25 mouse cellular contexts compared by ENCODE assay signal in the genomic region with DNA sequence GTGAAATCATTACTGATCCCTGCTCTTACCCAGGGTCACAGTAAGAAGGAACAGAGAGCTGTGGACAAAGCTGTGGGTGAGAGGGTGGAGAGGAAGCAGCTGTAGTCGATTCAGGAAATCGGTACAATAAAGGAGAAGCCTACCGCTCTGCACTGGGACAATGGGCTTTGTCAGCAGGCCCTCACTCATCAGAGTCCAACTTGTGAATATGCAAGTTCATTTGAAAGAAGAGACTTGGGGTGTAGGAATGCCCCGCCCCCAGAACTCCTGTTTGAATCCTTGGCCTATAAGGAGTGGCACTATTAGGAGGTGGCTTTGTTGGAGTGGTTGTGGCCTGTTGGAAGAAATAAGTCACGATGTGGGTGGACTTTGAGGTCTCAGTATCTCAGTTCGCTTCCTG.
DNase-seq lines count a peak whose midpoint lies in the region; TF ChIP-seq lines count a peak whose summit lies in the region.
"Had no signal": no experiment of that assay in that cellular context is flagged by ENCODE, and none has a peak within 500 bp of the region (broad histone marks: within the 10 kb centered on the region; RNA-seq: fewer than 3 reads in every experiment).

No protein-coding gene starts in this region.

- H3K27me3 ChIP-seq in E14TG2a.4 (ENCODE audit: insufficient read depth, low read length) (no peaks in the 10 kb centered on the region), ES-Bruce4 (ENCODE audit: control insufficient read depth, insufficient read depth, low read length, poor library complexity, severe bottlenecking) (no peaks in the 10 kb centered on the region)
- H3K27me3 ChIP-seq: forebrain, embryonic 13.5 days; hindbrain, embryonic 15.5 days had no signal

- peak; percentile 98 for DNase-seq in R1 (ENCODE audit: low read depth, low spot score)
- DNase-seq in frontal cortex, adult 2 months (ENCODE audit: extremely low spot score in 1 of 2, low spot score in 1 of 2) = no peak
- no peak for DNase-seq in right cerebral cortex, postnatal 25 days
- no peak for DNase-seq in left cerebral cortex, postnatal 4 days
- DNase-seq: adrenal gland, adult 8-10 months; adrenal gland, postnatal 25 days; cerebellum, adult 11-12 months; cerebellum, adult 8-10 months; cerebellum, postnatal 10 days; cerebellum, postnatal 36 days; embryo, embryonic 11 days; forebrain, postnatal 0 days; gastrocnemius, postnatal 25 days; heart, adult 18-20 months; heart, postnatal 10 days; heart, postnatal 36 days had no signal

- peaks cover 5% of the 10 kb centered on the region; the same call in 1 of the 2 replicates for H3K9me3 ChIP-seq in E14TG2a.4 (ENCODE audit: low read length)
- no peaks in the 10 kb centered on the region for H3K9me3 ChIP-seq in ES-Bruce4 (replicated peaks; ENCODE audit: control insufficient read depth, insufficient read depth, low read length, poor library complexity, severe bottlenecking)
- H3K9me3 ChIP-seq: embryonic facial prominence, embryonic 10.5 days; embryonic facial prominence, embryonic 13.5 days; forebrain, embryonic 13.5 days; heart, embryonic 12.5 days; heart, embryonic 15.5 days; hindbrain, embryonic 15.5 days had no signal

- no peak for TF ChIP-seq POLR2A in ES-Bruce4 (IDR thresholded peaks at IDR 0.05; ENCODE audit: insufficient read depth, low read length)

- H3K4me1 ChIP-seq in E14TG2a.4 (replicated peaks; ENCODE audit: low read depth, low read length) = peaks cover 31% of the 10 kb centered on the region
- H3K4me1 ChIP-seq in ES-Bruce4 (ENCODE audit: control insufficient read depth, insufficient read depth, low read length) = peaks cover 2% of the 10 kb centered on the region
- H3K4me1 ChIP-seq: forebrain, embryonic 13.5 days; heart, embryonic 15.5 days; hindbrain, embryonic 15.5 days had no signal

- H3K36me3 ChIP-seq in E14TG2a.4 (ENCODE audit: insufficient read depth, low read length) (no peaks in the 10 kb centered on the region), ES-Bruce4 (ENCODE audit: control insufficient read depth, insufficient read depth, low read length, poor library complexity, severe bottlenecking) (no peaks in the 10 kb centered on the region)
- H3K36me3 ChIP-seq: embryonic facial prominence, embryonic 10.5 days; embryonic facial prominence, embryonic 13.5 days; heart, embryonic 12.5 days; heart, embryonic 15.5 days; hindbrain, embryonic 15.5 days had no signal

- TF ChIP-seq CTCF in E14TG2a.4 (conservative IDR thresholded peaks at IDR 0.05; ENCODE audit: low read length) (no peak), ES-Bruce4 (IDR thresholded peaks at IDR 0.05; ENCODE audit: low read depth, low read length) (no peak)

- peak overlapping the region; percentile 13; the same call in 1 of the 2 replicates for H3K4me3 ChIP-seq in E14TG2a.4 (replicated peaks; ENCODE audit: low read length)
- H3K4me3 ChIP-seq in ES-Bruce4 (ENCODE audit: low read depth, low read length) = no peak overlapping the region
- H3K4me3 ChIP-seq: embryonic facial prominence, embryonic 10.5 days; embryonic facial prominence, embryonic 13.5 days; erythroblast, embryonic 14.5 days; forebrain, embryonic 13.5 days; heart, embryonic 12.5 days; heart, embryonic 15.5 days; hindbrain, embryonic 15.5 days had no signal

- intact Hi-C loops in left cerebral cortex, postnatal 4 days (cut with DNase I) = no loop called here

- peak overlapping the region; percentile 39; the same call in 1 of the 2 replicates for H3K27ac ChIP-seq in ES-Bruce4 (ENCODE audit: insufficient read depth, low read length)
- H3K27ac ChIP-seq: embryonic facial prominence, embryonic 10.5 days; embryonic facial prominence, embryonic 13.5 days; forebrain, embryonic 13.5 days; heart, embryonic 15.5 days; hindbrain, embryonic 15.5 days had no signal

- H3K9ac ChIP-seq in ES-Bruce4 (ENCODE audit: low read depth, poor library complexity, severe bottlenecking) = no peak overlapping the region
- H3K9ac ChIP-seq: embryonic facial prominence, embryonic 13.5 days; forebrain, embryonic 13.5 days; forebrain, postnatal 0 days; heart, embryonic 12.5 days; heart, embryonic 15.5 days; hindbrain, embryonic 15.5 days had no signal

- TF ChIP-seq EP300 in ES-Bruce4 (IDR thresholded peaks at IDR 0.05; ENCODE audit: insufficient read depth, low read depth, low read length) = 0 out of 2 replicates have a peak, but pooled peaks have one; percentile 36
